Mouse (Mus musculus) adrenal gland, postnatal 4 days (tissue): ENCODE results near the gene Pheta2. TPM values are rescaled to one million over a fixed set of nuclear protein-coding genes. Genes with fewer than 3 reads are reported as not detected.

Experiments
- microRNA-seq: library from miRNA; unstranded; fragments of <30 nt; microRNA quantifications from one replicate; pipeline ENCODE4 v1.2.0, GENCODE M21; 2021
- total RNA-seq, 2 experiments: library from RNA; stranded (reverse); gene quantifications; 2 replicates each; pipeline ENCODE4 v1.2.3; 2021

Gene Pheta2
- total RNA-seq, 2 experiments from 2014 or later, result 4.7 to 5.1 TPM

Small RNA genes lying within 50 kb of the gene (microRNA-seq; reads per million reads assigned to microRNA genes)
- gene Mir7684, result not detected

Other genes with a start within 250 kb of the Pheta2 start
- 10 to 100 TPM; 11.1 to 11.3 TPM for gene Ccdc134, start 211.0 kb upstream of the Pheta2 start, total RNA-seq
- 10 to 100 TPM; 54.6 to 71.7 TPM for gene Srebf2, start 191.8 kb upstream of the Pheta2 start, total RNA-seq
- gene Shisa8, start 126.1 kb upstream of the Pheta2 start, total RNA-seq, result under 1 TPM; 0.70 to 0.79 TPM
- 1 to 10 TPM in 1 of 2 experiments, under 1 TPM in 1; 0.65 to 1.5 TPM for gene Tnfrsf13c, start 114.6 kb upstream of the Pheta2 start, total RNA-seq
- 10 to 100 TPM; 12.8 to 16.8 TPM for gene Cenpm, start 94.2 kb upstream of the Pheta2 start, total RNA-seq
- under 1 TPM; 0.40 to 0.56 TPM for gene 1500009C09Rik, start 86.5 kb upstream of the Pheta2 start, total RNA-seq
- 10 to 100 TPM; 13.3 to 17.7 TPM for gene Sept3, start 64.0 kb upstream of the Pheta2 start, total RNA-seq
- under 1 TPM; 0.34 to 0.37 TPM for gene Wbp2nl, start 40.0 kb upstream of the Pheta2 start, total RNA-seq
- gene Naga, start within 50 bp of the Pheta2 start, total RNA-seq, result 10 to 100 TPM; 82.6 to 96.8 TPM
- gene Smdt1, start within 50 bp of the Pheta2 start, total RNA-seq, result 100 to 1,000 TPM; 125 to 127 TPM
- 100 to 1,000 TPM; 406 to 421 TPM for gene Ndufa6, start 15.4 kb downstream of the Pheta2 start, total RNA-seq
- 10 to 100 TPM; 52.1 to 52.6 TPM for gene Cyp2d22, start 41.3 kb downstream of the Pheta2 start, total RNA-seq
- gene Cyp2d11, start 55.1 kb downstream of the Pheta2 start, total RNA-seq, result under 1 TPM in 1 of 2 experiments, not detected in 1; 0.20 TPM
- gene Cyp2d10, start 68.3 kb downstream of the Pheta2 start, total RNA-seq, result 10 to 100 TPM in 1 of 2 experiments, 1 to 10 TPM in 1; 1.1 to 24.9 TPM
- gene Cyp2d9, start 94.5 kb downstream of the Pheta2 start, total RNA-seq, result 1 to 10 TPM in 1 of 2 experiments, under 1 TPM in 1; 0.62 to 8.5 TPM
- 1 to 10 TPM in 1 of 2 experiments, under 1 TPM in 1; 0.28 to 2.5 TPM for gene Cyp2d12, start 216.1 kb downstream of the Pheta2 start, total RNA-seq